Mouse (Mus musculus) lung, adult 2 months (tissue): ENCODE data around the gene Gm38431.

Source experiments
- CTCF ChIP-seq: fragments of 200-500 bp; IDR thresholded peaks from 2 replicates; pipeline ENCODE4 v1.5.1; 2011; ENCODE audit warnings: mild to moderate bottlenecking, low read length, control low read depth; ENCODE audit not compliant: insufficient read depth
- POLR2A ChIP-seq: fragments of 200-500 bp; IDR thresholded peaks from 2 replicates; pipeline ENCODE4 v1.6.1; 2011; ENCODE audit warnings: low read depth, mild to moderate bottlenecking, control low read depth, low read length, borderline replicate concordance; ENCODE audit errors: extremely low read depth

DNA sequence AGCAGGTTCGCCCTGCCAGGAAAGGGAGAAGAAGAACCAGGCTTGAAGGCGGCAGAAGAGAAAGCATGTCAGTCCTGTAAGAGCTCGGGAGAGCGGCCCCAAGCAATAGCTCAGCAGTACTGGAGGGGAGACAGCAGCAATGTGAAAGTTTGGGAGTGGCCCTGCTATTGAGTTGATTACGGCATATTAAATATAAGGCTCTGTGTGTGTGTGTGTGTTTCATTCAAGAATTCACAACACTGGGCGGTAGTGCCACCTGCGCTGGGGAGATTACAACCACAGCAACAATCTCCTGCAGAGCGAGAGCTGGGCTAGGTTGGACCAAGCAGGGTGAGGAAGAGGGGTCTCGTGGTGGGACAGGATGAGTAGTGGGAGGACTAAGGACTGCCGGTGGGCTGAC, 40.2 kb downstream of the Gm38431 start:
- TF ChIP-seq POLR2A (no peak), CTCF (no peak)
